Mouse (Mus musculus) gastrocnemius, postnatal 14 days (tissue): Measurements from ENCODE around the gene Prrg2. TPM values are rescaled to one million over a fixed set of nuclear protein-coding genes. Genes with fewer than 3 reads are reported as not detected.
A peak's percentile ranks its signal among the peaks of the same experiment; 100 is the strongest.
"Not testable (repeated sequence)": the region's sequence is repeated elsewhere in the genome, so short reads cannot be mapped to it uniquely, and the experiment has no call there.

Experiments
- DNase-seq: peaks from one replicate; pipeline ENCODE4 v3.0.0; 2021; ENCODE audit warnings: mixed read lengths
- intact Hi-C: fragments of 180-260 bp; cut with DNase I; formaldehyde crosslinking; loops from one replicate; pipeline ENCODE4 v1.15.1; 2025; ENCODE audit warnings: low total_unique reads
- total RNA-seq, 2 experiments: library from RNA; stranded (reverse); gene quantifications; 2 replicates each; pipeline ENCODE4 v1.2.3; 2021

Gene Prrg2
- total RNA-seq, 2 experiments from 2014 or later: 7.2 to 7.6 TPM

DNA sequence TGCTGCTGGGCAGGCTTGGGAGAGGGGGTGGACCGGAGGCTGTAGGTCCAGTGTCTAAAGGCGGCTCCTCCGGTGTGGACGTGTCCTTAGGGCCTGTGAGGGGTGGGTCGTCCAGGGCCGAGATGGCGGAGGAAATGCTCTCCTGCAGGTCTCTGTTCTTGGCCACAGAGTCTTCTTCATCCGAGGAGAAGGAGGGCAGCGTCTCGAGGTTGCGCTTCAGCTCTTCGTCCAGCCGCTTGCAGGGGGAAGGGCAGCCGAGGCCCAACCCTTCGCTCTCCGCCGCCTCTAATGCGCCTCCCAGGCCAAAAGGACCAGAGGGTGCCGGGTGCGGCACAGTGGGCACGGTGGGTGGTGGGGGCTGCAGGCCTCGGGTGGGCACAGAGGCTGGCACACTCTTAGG lies 16.7 kb downstream of the Prrg2 start:
- intact Hi-C loops: no loop called here
- no peak for DNase-seq

GRCm38 (mm10) chr7:45043307-45043706 lies 19.2 kb downstream of the Prrg2 start:
- intact Hi-C loops: no loop called here
- no peak for DNase-seq

GRCm38 (mm10) chr7:45040851-45041250 lies 21.6 kb downstream of the Prrg2 start:
- intact Hi-C loops: no loop called here
- peak; percentile 68 for DNase-seq

- no peak for DNase-seq
Measured at GRCm38 (mm10) chr7:45038411-45038810, 24.1 kb downstream of the Prrg2 start.

DNA sequence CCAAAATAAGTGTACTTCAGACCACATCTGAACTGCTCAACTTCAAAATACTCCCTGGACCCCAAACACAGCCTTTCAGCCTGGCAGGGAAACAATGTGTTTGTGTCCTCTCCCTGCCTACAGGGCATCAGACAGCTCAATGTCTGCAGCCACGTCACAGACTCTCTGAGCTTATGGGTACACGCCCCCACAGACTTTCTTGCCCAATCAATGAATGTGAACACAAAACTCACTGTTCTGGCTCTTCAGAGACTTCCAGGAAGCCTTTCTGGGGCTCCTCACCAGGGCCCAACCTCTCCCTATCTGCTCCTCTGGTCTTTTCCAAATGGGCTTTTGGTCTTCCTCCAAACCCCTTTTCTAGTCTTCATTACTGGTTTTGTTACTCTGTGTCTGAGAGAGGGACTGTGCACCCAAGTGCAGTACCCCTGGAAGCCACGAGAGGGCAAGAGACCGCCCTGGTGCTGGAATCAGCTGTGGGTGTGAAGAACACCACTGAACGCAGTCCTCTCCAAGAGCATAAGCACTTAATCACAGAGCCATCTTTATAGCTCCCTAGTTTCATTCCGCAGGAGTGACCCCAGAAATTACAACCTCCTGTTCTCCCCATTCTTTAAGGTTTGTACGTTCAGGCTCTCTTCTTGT lies 24.6 kb downstream of the Prrg2 start:
- intact Hi-C loops: no loop called here
- peak; percentile 62 for DNase-seq

More at GRCm38 (mm10) chr7:45038411-45038810, 24.1 kb downstream of the Prrg2 start:
- intact Hi-C loops: no loop called here

- no peak for DNase-seq
- intact Hi-C loops: no loop called here
Measured at GRCm38 (mm10) chr7:45036702-45037101, 25.8 kb downstream of the Prrg2 start.

DNA sequence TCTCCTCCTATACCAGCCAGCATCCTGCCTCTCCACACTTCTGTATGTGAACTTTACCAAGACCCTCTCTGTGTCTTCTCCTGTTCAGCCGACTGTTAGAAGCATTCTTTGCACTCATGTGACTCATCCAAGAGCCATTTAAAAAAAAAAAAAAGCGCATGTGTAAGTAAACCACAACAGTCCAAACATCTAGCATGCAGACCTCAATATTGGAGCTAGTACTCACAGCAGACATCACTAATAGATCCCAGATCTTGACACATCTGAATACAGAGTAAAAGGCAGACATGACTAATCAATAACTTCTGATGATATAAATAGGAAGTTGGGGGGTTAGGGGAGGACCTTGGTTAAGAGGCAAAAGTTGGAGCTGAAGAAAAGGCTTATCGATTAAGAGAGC lies 26.8 kb downstream of the Prrg2 start:
- no peak for DNase-seq
- intact Hi-C loops: no loop called here

- intact Hi-C loops: no loop called here
- DNase-seq: no peak
Measured at GRCm38 (mm10) chr7:45033722-45034359, 28.6 kb downstream of the Prrg2 start.

DNA sequence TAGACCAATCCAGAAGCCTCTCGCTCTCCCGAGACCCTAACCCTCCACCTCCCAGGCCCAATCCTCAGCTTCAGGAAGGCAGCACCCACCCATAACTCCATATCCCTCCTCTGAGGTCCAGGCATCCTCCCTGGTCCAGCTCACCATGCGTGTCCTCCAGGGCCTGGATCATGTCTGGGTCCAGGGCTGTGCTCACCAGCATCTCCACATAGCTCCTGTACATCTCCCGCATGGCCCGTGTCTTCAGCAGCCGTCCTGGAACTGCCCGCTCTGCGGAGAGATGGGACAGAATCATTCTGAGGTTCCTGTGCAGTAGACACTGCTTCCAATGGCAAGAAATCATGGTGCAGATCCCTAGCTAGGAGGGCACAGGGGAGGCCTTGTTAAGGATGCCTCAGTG lies 31.6 kb downstream of the Prrg2 start:
- DNase-seq: no peak
- intact Hi-C loops: no loop called here

- no peak for DNase-seq
- intact Hi-C loops: no loop called here
Measured at GRCm38 (mm10) chr7:45029995-45030394, 32.5 kb downstream of the Prrg2 start.

DNA sequence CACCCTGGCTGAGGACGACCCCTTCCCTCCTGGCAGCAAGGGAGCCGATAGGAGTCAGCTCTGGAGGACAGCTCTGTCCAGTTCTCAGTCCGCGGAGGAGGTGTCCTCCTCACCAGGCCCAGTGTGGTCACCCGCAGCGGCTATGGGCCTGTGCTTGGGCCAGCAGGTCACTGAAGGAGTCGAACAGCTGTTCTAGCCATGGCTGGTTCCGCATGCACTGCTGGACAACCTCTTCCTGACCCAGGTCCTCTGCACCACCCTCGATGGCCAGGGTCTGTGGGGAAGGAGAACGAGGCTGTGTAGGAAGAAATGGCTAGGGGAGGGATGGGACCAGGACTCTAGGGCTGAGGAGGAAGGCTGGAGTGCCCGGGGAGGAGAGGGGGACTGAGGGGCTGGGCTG lies 34.1 kb downstream of the Prrg2 start:
- intact Hi-C loops: no loop called here
- no peak for DNase-seq

DNA sequence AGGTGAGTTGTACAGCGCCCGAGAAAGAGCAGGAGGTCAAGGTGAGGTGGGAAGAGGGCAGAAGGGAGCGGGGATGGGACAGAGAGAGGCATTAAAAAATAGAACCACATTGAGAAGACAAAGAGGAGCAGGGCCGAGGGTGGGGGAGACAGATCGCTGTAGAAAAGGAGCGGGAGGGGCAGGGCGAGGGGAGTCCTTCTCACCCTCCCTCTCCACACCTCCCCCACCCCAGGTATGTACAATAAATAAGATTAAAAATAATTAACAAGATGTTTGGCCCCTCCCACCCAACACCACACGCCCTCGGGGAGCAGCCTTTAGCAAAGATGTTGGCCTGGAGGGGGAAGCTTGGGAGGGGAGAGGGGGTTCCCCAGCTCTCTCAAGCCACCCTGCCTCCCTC lies 34.7 kb downstream of the Prrg2 start:
- no peak for DNase-seq
- intact Hi-C loops: no loop called here

DNA sequence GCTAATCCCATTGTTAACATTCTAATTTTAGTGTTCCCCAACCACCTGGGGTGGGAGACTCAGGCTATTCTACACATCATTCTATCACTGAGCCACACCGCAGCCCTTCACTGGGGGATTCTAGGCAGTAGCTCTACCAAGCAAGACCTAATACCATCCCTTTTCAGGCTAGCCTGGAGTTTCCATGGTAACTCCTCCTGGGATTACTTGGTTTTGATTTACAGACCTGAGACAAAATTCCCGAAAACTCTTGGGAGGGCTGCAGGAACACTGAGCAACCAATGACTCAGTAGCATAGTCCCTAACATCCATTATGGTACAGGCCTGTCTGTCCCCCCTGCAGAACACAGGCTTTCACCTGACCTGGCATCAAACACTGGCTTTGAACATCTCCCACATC lies 36.2 kb downstream of the Prrg2 start:
- intact Hi-C loops: no loop called here
- DNase-seq: no peak

- peak; percentile 57 for DNase-seq
- intact Hi-C loops: no loop called here
Measured at GRCm38 (mm10) chr7:45025601-45026220, 36.8 kb downstream of the Prrg2 start.

GRCm38 (mm10) chr7:45024281-45025248 lies 37.9 kb downstream of the Prrg2 start:
- intact Hi-C loops: no loop called here
- DNase-seq: no peak

GRCm38 (mm10) chr7:45023711-45024110 lies 38.8 kb downstream of the Prrg2 start:
- intact Hi-C loops, DNase-seq: not testable (repeated sequence)

GRCm38 (mm10) chr7:45020225-45020624 lies 42.3 kb downstream of the Prrg2 start:
- intact Hi-C loops: no loop called here
- no peak for DNase-seq

GRCm38 (mm10) chr7:45019031-45019571 lies 43.4 kb downstream of the Prrg2 start:
- DNase-seq: peak; percentile 78
- intact Hi-C loops: no loop called here

DNA sequence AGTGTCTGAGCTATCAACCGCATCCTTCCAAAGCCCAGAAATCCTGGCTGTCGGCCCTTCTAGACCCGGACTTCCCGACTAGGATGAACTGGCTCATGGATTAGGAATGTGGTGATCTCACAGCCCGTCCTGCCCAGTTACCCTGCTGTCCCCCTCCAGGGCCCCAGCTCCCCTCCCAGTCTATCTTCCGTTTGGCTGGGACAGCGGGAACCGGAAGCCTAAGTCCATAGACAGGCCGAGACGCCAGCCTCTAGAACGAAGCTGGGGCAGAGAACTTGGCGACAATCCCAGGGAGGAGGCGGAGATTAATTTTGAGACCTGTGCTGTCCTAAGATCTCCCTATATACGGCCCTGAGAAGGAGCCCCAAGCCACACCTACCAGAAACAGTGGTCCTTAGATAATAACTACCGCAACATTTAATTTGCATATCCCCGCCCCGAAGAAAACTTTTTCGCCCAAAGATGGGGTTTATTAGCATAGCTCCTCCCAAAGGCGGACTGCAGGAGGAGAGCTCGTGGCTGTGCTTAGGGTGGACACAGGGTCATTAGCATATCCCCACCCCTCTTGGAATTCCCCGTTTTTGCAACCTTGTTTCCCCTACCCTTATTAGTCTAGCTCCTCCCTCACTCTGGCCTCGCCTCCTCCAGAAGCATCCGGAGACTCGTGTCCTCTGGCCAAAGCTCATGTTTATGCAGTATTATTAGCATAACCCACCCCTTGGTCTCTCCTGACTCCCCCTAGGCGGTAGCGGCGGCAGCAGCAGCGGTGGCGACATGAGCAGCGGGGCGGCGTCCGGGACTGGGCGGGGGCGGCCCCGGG lies 45.0 kb downstream of the Prrg2 start, which contains the start of gene Rras:
Rras (plus strand) TSS at position 720 of the 820 bp plus-strand sequence.
- intact Hi-C loops: no loop called here
- DNase-seq: peak; percentile 93
